Mouse (Mus musculus): ENCODE measurements at regions not wholly inside any gene's neighbourhood (a gene's known extent, or its start where the extent isn't known, plus 50 kb on each side); places are given as distances from the start of the nearest gene placed in this dataset.
"Not testable (repeated sequence)": the region's sequence is repeated elsewhere in the genome, so short reads cannot be mapped to it uniquely, and the experiment has no call there.

GRCm38 (mm10) chr3:49686182-49686895 lies 70.8 kb downstream of the Pcdh18 start:
- DNase-seq (ENCODE audit: low spot score in 2 of 2), result no peak

DNA sequence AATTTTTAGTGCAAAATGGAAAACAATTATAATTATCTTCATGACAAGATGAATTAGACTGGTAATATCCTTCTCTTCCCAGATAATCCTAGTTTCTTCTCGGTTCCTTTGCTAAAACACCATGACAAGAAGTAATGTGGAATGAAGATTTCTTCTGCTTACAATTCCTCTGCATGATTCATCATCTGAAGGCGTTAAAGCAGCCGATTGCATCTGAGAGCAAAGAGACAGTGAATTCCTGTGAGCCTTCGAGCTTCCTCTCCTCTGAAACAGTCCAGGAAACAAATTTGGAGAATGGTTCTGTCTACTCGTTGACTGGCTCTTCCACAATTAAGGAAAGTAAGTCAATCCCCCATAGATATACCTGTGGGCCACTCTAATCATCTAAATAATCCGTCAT lies 82.2 kb downstream of the Pcdh18 start:
- DNase-seq (ENCODE audit: low spot score in 2 of 2), result no peak

GRCm38 (mm10) chr3:49672685-49673184 lies 84.4 kb downstream of the Pcdh18 start:
- no peak for DNase-seq (ENCODE audit: low spot score in 2 of 2)

- no peak for DNase-seq (ENCODE audit: low spot score in 2 of 2)
These were observed 89.4 kb downstream of the Pcdh18 start for GRCm38 (mm10) chr3:49667543-49668338.

DNA sequence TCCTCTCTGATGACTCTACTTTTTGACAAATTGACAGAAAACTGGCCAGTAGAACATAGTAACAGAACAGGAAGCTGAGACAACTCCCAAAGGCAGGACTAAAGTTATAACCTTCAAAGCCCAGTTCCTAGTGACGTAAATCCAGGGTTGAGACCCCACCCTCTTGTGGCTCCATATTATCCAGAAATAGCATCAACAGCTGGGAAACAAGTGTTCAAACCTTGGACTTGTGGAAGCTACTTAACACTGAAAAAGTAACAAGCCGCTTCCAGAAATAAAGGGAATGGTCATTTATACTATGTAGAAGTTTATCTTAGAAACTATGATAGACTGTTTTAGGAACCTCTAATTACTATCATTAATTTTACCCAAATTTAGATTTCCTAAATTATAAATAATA lies 90.6 kb downstream of the Pcdh18 start:
- no peak for DNase-seq (ENCODE audit: low spot score in 2 of 2)

DNA sequence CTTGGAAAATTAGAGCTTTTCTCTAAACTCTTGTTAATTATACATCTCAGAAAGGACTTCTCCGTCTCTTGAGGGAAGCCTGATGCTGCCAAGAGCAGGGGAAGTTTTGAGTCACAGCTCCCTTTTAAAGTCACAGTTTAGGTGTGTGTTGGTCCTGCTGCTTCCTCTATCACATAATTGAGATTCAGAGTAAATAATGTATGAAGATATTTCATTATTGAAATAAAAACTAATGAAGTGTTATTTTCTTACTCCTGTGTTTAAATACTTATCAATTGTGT lies 108.3 kb downstream of the Pcdh18 start:
- no peak for DNase-seq (ENCODE audit: low spot score in 2 of 2)

DNA sequence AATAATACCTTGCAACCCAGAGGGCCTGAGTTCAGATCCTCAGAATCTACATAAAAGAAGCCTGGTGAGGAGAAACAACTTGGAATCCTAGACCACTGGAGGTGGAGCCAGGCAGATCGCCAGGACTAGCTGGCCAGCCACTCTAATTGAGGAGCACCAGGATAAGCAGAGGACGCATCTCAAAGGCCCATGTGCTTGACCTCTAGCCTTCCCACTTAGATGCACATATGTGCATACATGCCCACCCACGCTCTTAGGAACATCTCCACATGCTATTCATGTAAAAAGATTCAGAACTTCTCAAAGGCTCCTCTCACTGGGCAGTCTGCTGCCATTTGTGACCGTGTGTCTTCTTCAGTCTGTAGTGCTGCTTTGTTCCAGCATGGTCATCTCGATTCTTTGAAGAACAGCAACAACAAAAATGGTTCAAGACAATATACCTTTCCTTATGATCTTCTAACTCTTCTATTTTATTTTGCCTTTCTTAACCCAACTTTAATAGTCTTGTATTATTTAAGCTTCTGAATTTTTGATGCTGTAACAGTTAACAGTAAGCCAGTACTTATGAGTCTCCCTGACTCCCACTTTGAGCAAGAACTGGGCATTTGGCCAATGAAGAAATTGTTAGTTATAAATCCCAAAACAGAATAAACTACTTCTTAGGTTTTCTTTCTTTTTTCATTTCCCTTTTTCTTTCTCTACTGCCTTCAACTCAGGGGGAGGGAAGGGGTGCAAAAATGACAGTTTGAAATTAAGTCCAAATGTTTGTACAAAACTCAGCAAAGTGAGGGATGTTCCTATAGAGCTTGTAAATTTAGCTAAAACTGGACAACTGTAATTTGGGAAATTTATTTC lies 108.9 kb downstream of the Pcdh18 start:
- DNase-seq (ENCODE audit: low spot score in 2 of 2), result no peak

DNA sequence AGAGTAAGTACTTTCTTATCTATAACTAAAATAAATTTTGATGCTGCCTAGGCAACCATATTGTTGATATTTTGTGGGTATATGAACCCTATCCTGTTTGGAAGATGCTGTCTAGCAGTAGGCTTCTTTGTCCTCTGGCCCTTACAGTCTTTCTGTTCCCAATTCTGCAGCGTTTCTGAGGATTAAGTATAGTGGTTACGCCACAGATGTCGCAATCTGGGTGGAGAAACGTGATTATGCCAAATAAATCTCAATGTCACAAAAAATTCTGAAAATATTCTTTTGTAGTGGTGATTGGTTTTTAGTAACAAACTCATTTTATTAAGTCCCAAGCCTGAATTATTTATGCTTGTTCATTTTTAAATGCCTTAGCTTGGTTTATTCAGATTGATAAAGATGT lies 112.1 kb downstream of the Pcdh18 start:
- DNase-seq (ENCODE audit: low spot score in 2 of 2), result no peak

- DNase-seq (ENCODE audit: low spot score in 2 of 2), result no peak
These were observed 113.3 kb downstream of the Pcdh18 start for GRCm38 (mm10) chr3:49643871-49644270.

- DNase-seq (ENCODE audit: low spot score in 2 of 2), result peak in 1 of 2 experiments; percentile 18
These were observed 115.0 kb downstream of the Pcdh18 start for GRCm38 (mm10) chr3:49641966-49642758.

GRCm38 (mm10) chr3:49641411-49641810 lies 115.7 kb downstream of the Pcdh18 start:
- no peak for DNase-seq (ENCODE audit: low spot score in 2 of 2)

DNA sequence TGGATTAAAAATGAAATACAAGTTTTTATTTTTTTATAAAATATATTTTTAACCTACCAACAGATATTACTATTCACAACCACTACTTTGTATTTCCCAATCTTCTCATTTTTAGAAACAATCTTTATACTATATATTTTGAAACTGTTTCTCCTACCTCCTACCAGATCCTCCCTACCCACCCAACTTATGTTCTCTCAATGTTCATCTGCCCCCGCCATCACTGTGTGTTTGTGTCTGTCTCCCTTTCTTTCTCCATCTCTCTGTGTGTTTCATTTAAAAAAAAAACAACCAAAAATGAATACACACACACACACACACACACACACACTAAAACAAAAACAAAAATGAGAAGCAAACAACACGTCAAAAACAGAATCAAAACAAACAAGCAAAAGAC lies 118.5 kb downstream of the Pcdh18 start:
- no peak for DNase-seq (ENCODE audit: low spot score in 2 of 2)

DNA sequence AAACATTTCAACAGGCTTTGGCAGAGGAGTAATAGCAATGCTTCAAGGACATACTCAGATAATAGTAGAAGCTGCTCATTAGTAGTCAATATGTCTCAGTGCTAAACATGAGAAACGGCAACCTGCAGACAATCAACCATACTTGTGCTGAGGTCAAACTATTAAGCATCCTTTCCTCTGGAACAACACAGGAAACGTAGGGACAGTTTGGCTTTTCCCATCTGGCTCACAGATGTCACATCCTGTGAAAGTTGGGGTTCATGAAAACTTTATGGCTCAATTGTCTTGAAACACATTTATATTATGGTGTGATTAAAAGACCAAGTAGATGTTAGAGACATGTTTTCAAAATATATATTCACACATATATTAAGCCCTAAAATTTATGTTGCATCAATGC lies 120.4 kb downstream of the Pcdh18 start:
- no peak for DNase-seq (ENCODE audit: low spot score in 2 of 2)

- DNase-seq (ENCODE audit: low spot score in 2 of 2), result no peak
These were observed 164.2 kb downstream of the Pcdh18 start for GRCm38 (mm10) chr3:49592706-49593451.

GRCm38 (mm10) chr3:49590234-49590633 lies 166.9 kb downstream of the Pcdh18 start:
- no peak for DNase-seq (ENCODE audit: low spot score in 2 of 2)

DNA sequence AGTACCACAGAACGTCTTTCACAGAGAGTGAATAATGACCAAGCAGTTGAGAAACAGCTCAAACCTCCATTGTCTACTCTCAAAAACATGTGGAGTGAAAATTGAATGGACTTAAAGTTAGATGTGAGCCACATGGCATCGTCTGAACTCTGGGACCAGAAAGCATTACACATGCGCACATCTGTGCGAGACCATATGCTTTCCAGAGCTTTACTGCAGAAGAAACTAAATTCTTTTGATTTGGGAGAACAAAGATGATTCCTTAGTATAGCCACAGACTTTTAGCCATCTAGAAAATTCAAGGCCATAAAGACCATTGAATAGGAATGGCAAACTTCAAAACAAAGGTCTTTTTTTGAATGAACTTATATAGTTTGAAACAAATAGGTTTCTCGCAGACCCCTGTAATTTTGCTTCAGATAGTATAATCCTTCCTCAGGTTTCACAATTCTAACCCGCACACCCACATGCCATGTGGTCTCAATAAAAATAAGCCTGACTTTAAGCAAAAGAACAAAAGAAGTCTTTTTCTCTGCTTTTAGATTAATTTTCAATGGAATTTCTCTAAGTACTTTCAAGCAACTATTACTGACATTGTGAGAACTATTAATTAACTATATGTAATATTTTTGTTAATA lies 170.5 kb downstream of the Pcdh18 start:
- no peak for DNase-seq (ENCODE audit: low spot score in 2 of 2)

- DNase-seq (ENCODE audit: low spot score in 2 of 2), result not testable (repeated sequence)
These were observed 171.2 kb downstream of the Pcdh18 start for GRCm38 (mm10) chr3:49585962-49586361.

DNA sequence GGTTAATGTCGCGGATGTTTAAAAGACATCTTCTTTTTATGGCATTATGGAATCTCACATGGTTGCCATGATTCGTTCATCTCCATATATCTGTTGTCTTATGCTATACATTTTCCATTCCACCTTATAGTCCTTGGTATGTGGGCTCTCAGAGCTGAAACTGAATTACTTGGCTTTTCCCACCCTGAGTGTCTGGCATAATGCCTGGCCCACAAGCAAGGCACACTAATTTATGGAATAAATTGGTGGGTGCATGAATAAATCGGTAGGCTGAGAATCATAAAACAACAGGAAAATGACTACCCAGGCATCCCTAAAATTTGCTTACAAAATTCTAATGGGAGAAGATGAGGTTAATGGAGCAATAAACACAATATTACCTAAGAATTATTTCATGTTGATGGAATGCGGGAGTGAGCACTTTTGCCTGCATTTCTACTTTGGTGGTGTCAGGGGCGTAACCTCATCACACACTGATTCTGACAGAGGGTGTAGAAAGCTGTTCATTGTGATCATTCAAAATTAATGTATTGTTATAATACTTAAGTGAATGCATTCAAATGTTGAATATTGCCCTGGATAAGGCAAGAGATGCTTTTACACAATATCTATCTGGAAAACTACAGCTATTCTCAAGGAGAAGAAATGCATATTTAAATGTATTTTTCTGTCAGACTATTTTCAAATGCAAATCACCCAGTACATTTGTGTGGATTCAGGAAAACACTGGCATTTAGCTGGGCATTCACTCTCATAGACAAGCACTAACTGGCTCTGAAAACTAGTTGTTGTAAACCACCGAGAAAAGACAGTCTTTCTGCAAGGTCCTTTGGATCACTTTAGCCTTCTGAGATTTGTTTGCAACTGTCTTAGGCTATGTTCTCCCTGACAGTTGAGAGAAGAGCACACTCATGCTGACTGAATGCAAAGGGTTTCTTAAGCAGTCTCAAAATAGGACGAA lies 190.1 kb downstream of the Pcdh18 start:
- DNase-seq (ENCODE audit: low spot score in 2 of 2), result no peak

DNA sequence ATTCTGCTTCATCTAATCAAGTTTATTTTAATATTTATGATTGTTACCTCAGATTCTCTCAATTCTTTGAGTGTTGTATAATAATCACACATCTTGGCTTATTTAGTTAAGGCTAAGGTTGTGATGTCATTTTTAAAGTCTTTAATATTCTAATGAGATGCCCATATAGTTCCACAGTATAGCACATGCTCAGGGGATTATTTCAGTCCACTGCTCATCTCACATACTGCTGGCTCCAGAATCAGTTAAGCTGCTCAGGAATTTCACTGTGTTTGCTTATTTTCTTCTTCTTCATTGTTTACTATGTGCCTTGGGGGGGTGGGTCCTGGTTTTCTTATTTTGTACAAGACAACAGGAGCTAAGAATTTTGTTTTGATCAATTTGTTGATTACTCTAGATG lies 229.5 kb downstream of the Pcdh18 start:
- DNase-seq (ENCODE audit: low spot score in 2 of 2), result no peak

Data from layer of hippocampus, postnatal 14 days (tissue).